Mouse (Mus musculus) liver, embryonic 16.5 days (tissue): ENCODE measurements around the gene Gramd4. TPM values are rescaled to one million over a fixed set of nuclear protein-coding genes. Genes with fewer than 3 reads are reported as not detected.

Experiments used
- ATAC-seq: fragments of 200-750 bp; cut with Nextera tagmentation; 2 replicates; pipeline ENCODE4 v1.8.0; 2017; ENCODE audit warnings: low read depth, mild to moderate bottlenecking, moderate number of reproducible peaks, moderate library complexity
- H3K27ac ChIP-seq: fragments of 300-500 bp; sonication (generic); 2 replicates; pipeline ENCODE4 v1.5.1; 2014; ENCODE audit warnings: mild to moderate bottlenecking, low read length
- H3K27me3 ChIP-seq: fragments of 300-500 bp; sonication (generic); 2 replicates; pipeline ENCODE4 v1.6.1; 2014; ENCODE audit warnings: low read depth, low read length, mixed read lengths; ENCODE audit not compliant: control insufficient read depth, insufficient read depth
- H3K36me3 ChIP-seq: fragments of 300-500 bp; sonication (generic); 2 replicates; pipeline ENCODE4 v1.6.1; 2014; ENCODE audit warnings: mild to moderate bottlenecking; ENCODE audit not compliant: control insufficient read depth, insufficient read depth
- H3K4me1 ChIP-seq: fragments of 300-500 bp; sonication (generic); 2 replicates; pipeline ENCODE4 v1.6.1; 2014; ENCODE audit warnings: low read depth, low read length, mixed read lengths; ENCODE audit not compliant: control insufficient read depth
- H3K4me2 ChIP-seq: fragments of 300-500 bp; sonication (generic); 2 replicates; pipeline ENCODE4 v1.6.1; 2014; ENCODE audit warnings: low read depth, low read length, mixed read lengths
- H3K4me3 ChIP-seq: fragments of 300-500 bp; sonication (generic); 2 replicates; pipeline ENCODE4 v1.5.1; 2014; ENCODE audit warnings: low read depth, mild to moderate bottlenecking, low read length
- H3K9ac ChIP-seq: fragments of 300-500 bp; sonication (generic); 2 replicates; pipeline ENCODE4 v1.6.1; 2014; ENCODE audit warnings: low read depth, low read length
- H3K9me3 ChIP-seq: fragments of 300-500 bp; sonication (generic); replicated peaks from 2 replicates; pipeline ENCODE4 v1.6.1; 2016; ENCODE audit warnings: low read length; ENCODE audit not compliant: control insufficient read depth
- WGBS: fragments of 180-500 bp; shearing (Covaris S2); extraction: QIAGEN DNeasy Blood & Tissue Kit; methylation state at CpG from one replicate; pipeline ENCODE4 v1.1.7; 2014; ENCODE audit not compliant: insufficient replicate concordance; 5-methylcytosine and 5-hydroxymethylcytosine counted together
- polyA plus RNA-seq: library from polyadenylated mRNA; unstranded; fragments of >200 nt; fragmentation: Nextera tagmentation; extraction: Ambion mirVana; gene quantifications from 2 replicates; pipeline ENCODE4 v1.2.1, GENCODE M21; 2015

The Gramd4 gene
- polyA plus RNA-seq, 1 experiment from 2014 or later: 3.4 TPM

GRCm38 (mm10) chr15:86109650-86110211 lies 52.2 kb downstream of the Gramd4 start:
- Histone ChIP-seq H3K27me3 (no peaks in the 10 kb centered on the region), H3K36me3 (no peaks in the 10 kb centered on the region), H3K27ac (peak overlapping the region; percentile 3; the same call in 1 of the 2 replicates), H3K9ac (no peak overlapping the region), H3K4me3 (no peak overlapping the region), H3K4me1 (peaks cover 58% of the 10 kb centered on the region), H3K4me2 (no peak overlapping the region), H3K9me3 (no peaks in the 10 kb centered on the region)
- ATAC-seq: no peak
- WGBS: 86% methylated on average over 8 of the region's 8 CpGs

- no peak overlapping the region for H3K9ac ChIP-seq
- H3K4me2 ChIP-seq: no peak overlapping the region
- WGBS: 69% methylated on average over 10 of the region's 10 CpGs
- H3K9me3 ChIP-seq: no peaks in the 10 kb centered on the region
- H3K27me3 ChIP-seq: no peaks in the 10 kb centered on the region
- no peak overlapping the region for H3K4me3 ChIP-seq
- no peaks in the 10 kb centered on the region for H3K36me3 ChIP-seq
- peaks cover 56% of the 10 kb centered on the region for H3K4me1 ChIP-seq
- ATAC-seq: no peak
- 0 out of 2 replicates have a peak overlapping the region, but pooled peaks have one; percentile 41 for H3K27ac ChIP-seq
Observed at GRCm38 (mm10) chr15:86110361-86111103, 53.0 kb downstream of the Gramd4 start.

GRCm38 (mm10) chr15:86112707-86113341 lies 55.3 kb downstream of the Gramd4 start:
- ATAC-seq: no peak
- H3K4me1 ChIP-seq: peaks cover 42% of the 10 kb centered on the region
- H3K9me3 ChIP-seq: no peaks in the 10 kb centered on the region
- H3K4me3 ChIP-seq: no peak overlapping the region
- H3K27ac ChIP-seq: 0 out of 2 replicates have a peak overlapping the region, but pooled peaks have one; percentile 21
- no peaks in the 10 kb centered on the region for H3K36me3 ChIP-seq
- no peaks in the 10 kb centered on the region for H3K27me3 ChIP-seq
- 35% methylated on average over 10 of the region's 10 CpGs for WGBS
- H3K9ac ChIP-seq: no peak overlapping the region
- H3K4me2 ChIP-seq: no peak overlapping the region

- no peak overlapping the region for H3K9ac ChIP-seq
- no peaks in the 10 kb centered on the region for H3K9me3 ChIP-seq
- no peaks in the 10 kb centered on the region for H3K27me3 ChIP-seq
- H3K36me3 ChIP-seq: no peaks in the 10 kb centered on the region
- peaks cover 37% of the 10 kb centered on the region for H3K4me1 ChIP-seq
- ATAC-seq: no peak
- H3K4me2 ChIP-seq: no peak overlapping the region
- 14% methylated on average over 9 of the region's 9 CpGs for WGBS
- H3K4me3 ChIP-seq: no peak overlapping the region
- no peak overlapping the region for H3K27ac ChIP-seq
Observed at GRCm38 (mm10) chr15:86113342-86113710, 55.8 kb downstream of the Gramd4 start.

GRCm38 (mm10) chr15:86116421-86116820 lies 58.9 kb downstream of the Gramd4 start:
- no peak overlapping the region for H3K27ac ChIP-seq
- H3K4me3 ChIP-seq: no peak overlapping the region
- no peak overlapping the region for H3K9ac ChIP-seq
- no peaks in the 10 kb centered on the region for H3K27me3 ChIP-seq
- peaks cover 21% of the 10 kb centered on the region for H3K4me1 ChIP-seq
- no peak overlapping the region for H3K4me2 ChIP-seq
- H3K9me3 ChIP-seq: no peaks in the 10 kb centered on the region
- peak; percentile 52; the same call in 1 of the 2 replicates for ATAC-seq
- H3K36me3 ChIP-seq: 0 out of 2 replicates have a peak, but pooled peaks cover 3% of the 10 kb centered on the region
- WGBS: 61% methylated on average over 5 of the region's 5 CpGs

- Histone ChIP-seq H3K27me3 (no peaks in the 10 kb centered on the region), H3K36me3 (0 out of 2 replicates have a peak, but pooled peaks cover 3% of the 10 kb centered on the region), H3K9ac (no peak overlapping the region), H3K4me2 (no peak overlapping the region), H3K27ac (no peak overlapping the region), H3K4me3 (no peak overlapping the region), H3K9me3 (no peaks in the 10 kb centered on the region), H3K4me1 (peaks cover 21% of the 10 kb centered on the region)
- no peak for ATAC-seq
- WGBS: 76% methylated on average over 15 of the region's 15 CpGs
Observed at GRCm38 (mm10) chr15:86117115-86118100, 59.9 kb downstream of the Gramd4 start.

GRCm38 (mm10) chr15:86119186-86119585 lies 61.7 kb downstream of the Gramd4 start:
- Histone ChIP-seq H3K36me3 (peaks cover 7% of the 10 kb centered on the region; the same call in 1 of the 2 replicates), H3K27ac (no peak overlapping the region), H3K27me3 (no peaks in the 10 kb centered on the region), H3K4me2 (no peak overlapping the region), H3K4me1 (peaks cover 17% of the 10 kb centered on the region), H3K9me3 (no peaks in the 10 kb centered on the region), H3K9ac (no peak overlapping the region), H3K4me3 (no peak overlapping the region)
- no peak for ATAC-seq
- 73% methylated on average over 7 of the region's 7 CpGs for WGBS

- H3K4me3 ChIP-seq: no peak overlapping the region
- no peaks in the 10 kb centered on the region for H3K27me3 ChIP-seq
- no peaks in the 10 kb centered on the region for H3K9me3 ChIP-seq
- no peak for ATAC-seq
- H3K36me3 ChIP-seq: peaks cover 7% of the 10 kb centered on the region; the same call in 1 of the 2 replicates
- H3K9ac ChIP-seq: no peak overlapping the region
- H3K4me2 ChIP-seq: no peak overlapping the region
- H3K27ac ChIP-seq: no peak overlapping the region
- peaks cover 7% of the 10 kb centered on the region for H3K4me1 ChIP-seq
- 89% methylated on average over 9 of the region's 9 CpGs for WGBS
Observed at GRCm38 (mm10) chr15:86122261-86122949, 64.9 kb downstream of the Gramd4 start.
